Mouse (Mus musculus) cerebellum, adult 8-10 months (tissue): ENCODE measurements around the gene Tmem119.
"Not testable (repeated sequence)": the region's sequence is repeated elsewhere in the genome, so short reads cannot be mapped to it uniquely, and the experiment has no call there.

Experiments used
- DNase-seq: peaks from one replicate; pipeline ENCODE4 v3.0.0; 2022

Gene Tmem119

DNA sequence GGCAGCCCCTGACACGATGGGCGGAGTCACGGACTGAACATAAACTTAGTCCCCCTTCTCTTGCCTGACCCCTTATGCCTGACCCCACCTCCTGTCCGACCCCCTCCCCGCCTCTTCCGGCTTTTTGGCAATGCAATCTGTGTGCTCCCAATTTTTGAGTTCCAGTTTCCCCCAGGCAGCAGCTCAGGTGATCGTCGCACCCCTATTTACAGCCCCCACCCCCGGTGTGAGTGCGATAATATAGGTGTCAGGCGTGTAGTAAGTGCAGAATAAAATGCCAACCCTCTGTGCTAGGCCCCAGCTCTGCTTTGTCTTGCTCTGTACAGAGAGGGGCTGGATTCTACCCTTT lies 14.7 kb upstream of the Tmem119 start:
- DNase-seq: no peak

- no peak for DNase-seq
Measured at GRCm38 (mm10) chr5:113814111-113815040, 14.1 kb upstream of the Tmem119 start.

DNA sequence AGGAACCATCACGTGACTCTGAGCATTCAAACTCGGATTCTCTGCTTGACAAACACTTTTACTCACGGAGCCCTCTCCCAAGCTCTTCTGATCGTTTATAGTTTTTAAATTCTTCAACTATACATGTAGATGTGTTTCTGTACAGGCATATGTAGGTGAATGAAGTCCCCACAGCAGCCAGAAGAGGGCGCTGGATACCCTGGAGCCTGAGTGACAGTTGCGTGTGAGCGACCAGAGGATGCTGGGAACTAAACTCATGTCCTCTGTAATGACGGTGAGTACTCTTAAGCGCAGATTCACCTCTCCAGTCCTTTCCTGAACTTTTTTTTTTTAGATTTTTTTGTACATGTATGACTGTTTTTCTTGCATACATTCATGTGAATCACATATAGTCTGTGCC lies 13.3 kb upstream of the Tmem119 start:
- DNase-seq: no peak

DNA sequence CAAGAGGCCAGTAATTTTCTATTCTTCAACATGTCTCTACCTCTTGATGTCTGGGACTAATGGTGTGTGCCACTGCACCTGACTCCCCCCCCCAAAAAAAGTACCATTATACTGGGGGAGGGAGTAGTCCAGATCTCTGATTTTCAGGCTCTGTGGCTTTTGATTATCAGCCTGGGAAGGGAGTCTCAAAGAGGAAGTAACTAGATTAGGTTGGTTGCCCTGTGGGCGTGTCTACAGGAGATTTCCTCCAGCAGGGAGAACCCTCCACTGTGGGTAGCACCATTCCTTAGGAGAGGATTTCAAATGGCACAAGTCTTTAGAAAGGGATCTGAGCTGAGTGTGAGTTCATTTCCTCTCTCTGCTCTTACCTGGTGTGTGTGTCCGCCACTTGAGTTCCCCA lies 12.3 kb upstream of the Tmem119 start:
- DNase-seq: no peak

DNA sequence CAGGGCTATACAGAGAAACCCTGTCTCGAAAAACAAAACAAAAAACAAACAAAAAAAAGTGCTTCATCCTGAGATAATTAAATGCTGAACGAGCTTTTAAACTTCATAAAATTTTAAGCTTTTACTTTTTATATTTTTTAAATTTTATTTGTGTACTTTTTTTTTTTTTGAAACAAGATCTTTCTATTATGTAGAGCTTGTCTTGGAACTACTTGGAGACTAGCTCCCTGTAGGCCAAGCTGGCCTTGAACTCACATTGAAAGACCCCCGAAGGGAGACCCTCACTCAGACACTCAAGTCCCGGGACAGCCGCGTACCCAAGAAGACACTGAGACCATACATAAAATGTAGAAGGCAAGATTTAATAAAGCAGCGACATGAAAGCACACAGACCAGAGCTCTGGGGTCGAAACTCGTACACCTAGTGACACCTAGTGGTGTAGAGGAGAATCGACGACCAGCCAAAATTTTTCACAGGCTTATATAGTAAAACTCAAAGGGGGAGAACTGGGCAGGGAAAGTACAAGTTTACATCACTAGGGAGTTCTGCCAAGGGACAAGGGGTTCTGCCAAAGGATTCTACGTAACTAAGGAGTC lies 11.6 kb upstream of the Tmem119 start:
- DNase-seq: not testable (repeated sequence)

DNA sequence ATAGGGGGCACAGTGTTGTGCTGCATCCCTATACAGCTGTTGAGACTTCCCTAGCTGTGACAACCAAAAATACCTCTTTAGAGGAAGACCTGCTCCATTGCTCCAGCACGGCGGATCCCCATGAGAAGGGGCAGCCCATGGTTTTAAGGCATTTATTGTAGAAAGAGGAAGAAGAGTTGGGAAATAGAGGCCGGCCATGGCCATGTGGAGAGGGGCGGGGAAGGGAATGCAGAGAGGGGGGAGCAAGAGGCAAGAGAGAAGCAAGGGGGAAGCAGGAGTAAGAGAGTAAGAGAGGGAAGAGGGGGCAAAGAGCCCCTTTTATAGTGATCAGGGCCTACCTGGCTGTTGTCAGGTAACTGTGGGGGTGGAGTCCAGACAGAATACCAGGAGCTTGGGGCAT lies 9.8 kb upstream of the Tmem119 start:
- no peak for DNase-seq

- DNase-seq: no peak
Measured at GRCm38 (mm10) chr5:113808177-113808576, 7.9 kb upstream of the Tmem119 start.

DNA sequence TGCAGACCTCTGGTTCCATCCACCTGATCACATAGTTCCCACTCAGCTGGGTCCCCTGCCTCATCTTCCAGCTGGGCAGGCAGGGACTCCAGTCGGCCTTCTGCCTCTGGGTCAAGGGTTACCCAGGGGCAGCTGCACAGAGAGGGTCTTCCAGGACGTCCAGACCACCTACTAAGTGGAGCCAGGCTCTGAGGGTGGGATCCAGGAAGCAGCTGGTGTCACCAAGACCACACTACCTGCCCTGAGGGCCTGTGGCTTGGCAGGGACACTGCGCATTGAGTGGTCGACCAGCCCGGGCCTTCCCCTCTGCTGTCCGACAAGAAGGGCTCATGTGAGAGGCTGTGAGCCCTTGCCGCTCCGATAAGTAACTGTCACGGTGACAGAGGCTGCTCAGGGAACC lies 7.4 kb upstream of the Tmem119 start:
- DNase-seq: no peak

DNA sequence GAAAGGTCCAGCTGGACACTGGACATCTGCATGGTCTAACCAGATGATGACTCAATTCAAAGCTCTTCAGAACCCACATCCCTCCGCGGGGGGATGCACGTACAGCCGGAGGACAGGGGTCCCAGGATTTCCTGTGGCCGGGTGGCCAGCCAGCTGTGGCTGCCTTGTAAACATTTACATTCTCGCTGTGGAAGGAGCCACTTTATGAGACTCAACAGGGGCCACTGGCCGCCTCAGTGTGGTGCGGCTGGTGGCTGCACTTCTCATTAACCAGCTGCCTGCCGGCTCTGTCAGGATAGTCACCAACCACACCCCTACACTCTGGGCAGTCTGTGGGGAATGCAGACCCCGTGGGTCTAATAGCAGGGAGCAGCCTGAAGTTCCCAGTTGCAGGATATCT lies 6.1 kb upstream of the Tmem119 start:
- DNase-seq: no peak

DNA sequence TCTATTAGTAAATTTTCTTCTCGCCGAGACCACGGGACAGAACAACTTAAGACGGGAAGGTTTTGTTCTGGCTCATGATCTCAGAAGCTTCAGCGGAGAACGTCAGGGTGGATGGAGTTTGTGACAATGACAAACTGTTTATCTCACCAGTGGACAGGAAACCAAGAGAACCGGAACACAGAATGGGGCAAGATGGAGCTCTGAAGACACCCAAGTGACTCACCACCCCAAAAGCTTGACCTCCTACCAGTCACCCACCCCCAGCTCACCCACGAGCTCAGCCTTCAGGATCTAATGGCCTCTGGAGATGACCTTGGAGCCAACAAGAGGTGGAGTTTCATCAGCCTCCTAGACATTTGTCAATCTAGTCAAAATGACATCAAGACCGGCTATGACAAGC lies 5.0 kb upstream of the Tmem119 start:
- DNase-seq: no peak

- no peak for DNase-seq
Measured at GRCm38 (mm10) chr5:113804395-113804966, 4.2 kb upstream of the Tmem119 start.

DNA sequence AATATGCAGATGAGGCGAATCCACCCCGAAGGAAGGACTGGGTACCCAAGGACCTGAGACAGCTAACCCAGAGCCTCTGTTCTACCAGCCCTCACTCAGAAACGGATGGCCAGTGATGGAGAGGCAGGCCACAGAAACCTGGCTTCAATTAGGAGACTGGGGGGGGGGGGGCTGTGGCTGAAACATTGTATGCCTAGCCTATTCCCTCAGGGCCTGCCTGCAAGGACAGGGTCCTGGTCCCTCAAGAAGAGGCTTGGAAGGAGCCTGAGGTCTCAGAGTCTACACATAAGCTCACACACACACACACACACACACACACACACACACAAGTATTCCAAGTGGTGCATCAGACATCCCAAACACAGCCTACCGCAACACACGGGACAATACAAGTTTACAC lies 625 bp downstream of the Tmem119 start:
- DNase-seq: no peak

GRCm38 (mm10) chr5:113798525-113798924 lies 1.8 kb downstream of the Tmem119 start:
- no peak for DNase-seq

- DNase-seq: no peak
Measured at GRCm38 (mm10) chr5:113797149-113797882, 3.0 kb downstream of the Tmem119 start.

- no peak for DNase-seq
Measured at GRCm38 (mm10) chr5:113796401-113797148, 3.7 kb downstream of the Tmem119 start.

GRCm38 (mm10) chr5:113791197-113792095 lies 8.9 kb downstream of the Tmem119 start:
- DNase-seq: no peak

DNA sequence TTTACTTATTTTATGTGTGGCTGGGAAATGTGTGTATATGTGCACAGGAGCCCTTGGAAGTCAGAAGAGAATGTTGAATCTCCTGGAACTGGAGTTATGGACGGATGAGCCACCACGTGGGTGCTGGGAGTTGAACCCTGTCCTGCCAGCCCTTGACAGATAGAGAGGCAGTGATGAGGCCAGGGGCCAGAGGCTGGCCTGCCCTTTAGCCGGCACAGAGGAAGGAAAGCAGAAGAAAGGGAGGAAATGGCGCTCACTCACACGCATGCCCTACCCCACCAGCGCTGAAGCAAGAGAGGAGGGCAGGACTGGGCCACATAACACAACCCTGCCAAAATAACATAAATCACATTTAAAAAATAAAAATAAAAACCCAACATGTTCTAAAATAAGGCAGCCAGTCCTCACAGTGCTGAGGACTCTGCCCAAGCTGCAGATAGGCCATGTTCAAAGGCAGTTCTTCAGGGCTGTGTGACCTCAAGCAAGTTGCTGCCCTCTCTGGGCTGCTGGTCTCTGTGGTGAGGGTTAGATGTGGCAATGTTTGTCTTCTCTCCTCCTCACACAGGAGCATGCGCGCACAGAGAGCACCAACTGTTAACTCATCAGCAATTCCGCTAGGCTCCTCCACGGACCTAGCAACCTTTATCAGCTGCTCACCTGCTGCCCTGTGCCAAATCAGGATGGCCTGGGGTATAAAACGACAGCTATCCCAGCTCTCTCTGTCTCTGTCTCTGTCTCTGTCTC lies 9.7 kb downstream of the Tmem119 start:
- DNase-seq: no peak

DNA sequence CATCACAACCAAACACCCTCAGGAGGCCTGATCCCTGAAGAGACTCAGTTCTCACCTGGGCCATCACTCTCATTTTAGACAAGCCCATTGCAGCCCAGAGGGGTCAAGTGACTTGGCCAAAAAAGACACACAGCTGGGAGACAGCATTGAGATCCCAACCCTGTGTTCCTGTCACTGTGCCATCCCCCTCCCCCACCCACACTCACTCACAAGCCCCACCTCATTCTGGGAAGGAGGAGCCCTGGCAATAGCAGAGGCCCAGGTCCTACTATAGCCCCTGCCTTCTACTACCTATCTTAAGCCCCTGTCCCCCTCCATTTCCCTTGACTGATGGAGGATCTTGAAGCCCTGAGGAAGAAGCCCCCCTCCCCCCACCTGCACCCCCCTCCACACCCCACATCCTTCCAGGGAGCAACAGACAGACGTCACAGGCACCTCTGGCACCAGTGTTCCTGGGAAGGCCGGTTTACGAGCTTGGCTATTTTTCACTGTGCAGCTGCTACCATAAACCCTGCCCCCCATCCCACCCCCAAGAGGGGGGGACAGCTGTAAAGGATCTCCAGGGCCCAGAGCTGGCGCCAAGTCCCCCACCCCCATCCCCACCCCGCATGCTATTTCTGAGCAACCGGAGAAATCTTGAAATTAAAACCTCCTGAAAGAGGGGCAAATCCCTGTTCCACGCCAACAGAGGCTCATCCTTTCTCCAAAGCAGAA lies 11.1 kb downstream of the Tmem119 start:
- DNase-seq: no peak

GRCm38 (mm10) chr5:113788645-113789044 lies 11.7 kb downstream of the Tmem119 start:
- DNase-seq: no peak

DNA sequence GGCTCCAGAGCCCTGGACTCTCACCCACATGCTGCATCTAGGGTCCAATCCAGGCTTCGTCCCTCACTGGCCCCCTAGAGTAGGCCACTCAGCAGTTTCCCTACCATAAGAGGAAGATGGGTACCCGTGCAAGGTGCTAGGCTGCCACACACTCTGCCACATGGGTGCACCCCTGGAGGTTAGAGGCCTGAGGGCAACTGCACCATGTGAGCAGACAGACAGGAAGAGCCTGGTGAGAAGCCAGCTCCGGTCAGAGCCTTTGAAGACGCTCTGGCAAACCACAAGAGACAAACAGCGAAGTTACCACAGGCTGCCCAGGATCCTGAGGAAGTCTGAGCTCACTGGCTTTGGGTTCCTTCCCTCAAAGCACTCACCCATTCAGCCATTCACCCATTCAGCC lies 13.3 kb downstream of the Tmem119 start:
- no peak for DNase-seq
